In genomic region chr7:114965923-114966322, GRCm38 (mm10) we compare ENCODE assay signal across 24 mouse cellular contexts.
DNase-seq lines count a peak whose midpoint lies in the region; ATAC-seq and TF ChIP-seq lines count a peak whose summit lies in the region.
"Had no signal": no experiment of that assay in that cellular context is flagged by ENCODE, and none has a peak within 500 bp of the region (broad histone marks: within the 10 kb centered on the region; RNA-seq: fewer than 3 reads in every experiment).

No protein-coding gene starts in this region.

- H3K9ac ChIP-seq in kidney, embryonic 15.5 days = no peak overlapping the region
- H3K9ac ChIP-seq in limb, embryonic 14.5 days (ENCODE audit: low read depth, low read length, severe bottlenecking) = no peak overlapping the region
- no peak overlapping the region for H3K9ac ChIP-seq in neural tube, embryonic 13.5 days
- H3K9ac ChIP-seq: embryonic facial prominence, embryonic 13.5 days; forebrain, embryonic 12.5 days; forebrain, embryonic 15.5 days; hindbrain, embryonic 12.5 days; hindbrain, embryonic 15.5 days had no signal

- H3K27me3 ChIP-seq in kidney, embryonic 15.5 days = peaks cover 6% of the 10 kb centered on the region; the same call in 1 of the 2 replicates
- H3K27me3 ChIP-seq in limb, embryonic 14.5 days (ENCODE audit: control insufficient read depth, insufficient read depth, low read length) = no peaks in the 10 kb centered on the region
- no peaks in the 10 kb centered on the region for H3K27me3 ChIP-seq in limb, embryonic 10.5 days (ENCODE audit: low read depth, poor library complexity, severe bottlenecking)
- no peaks in the 10 kb centered on the region for H3K27me3 ChIP-seq in neural tube, embryonic 13.5 days
- H3K27me3 ChIP-seq: embryonic facial prominence, embryonic 13.5 days; hindbrain, embryonic 12.5 days; hindbrain, embryonic 15.5 days had no signal

- no peak overlapping the region for H3K27ac ChIP-seq in kidney, embryonic 15.5 days
- no peak overlapping the region for H3K27ac ChIP-seq in limb, embryonic 14.5 days (replicated peaks; ENCODE audit: low read depth, low read length)
- no peak overlapping the region for H3K27ac ChIP-seq in limb, embryonic 10.5 days
- H3K27ac ChIP-seq in neural tube, embryonic 13.5 days (replicated peaks) = no peak overlapping the region
- H3K27ac ChIP-seq: embryonic facial prominence, embryonic 10.5 days; embryonic facial prominence, embryonic 13.5 days; forebrain, embryonic 12.5 days; forebrain, embryonic 15.5 days; heart, adult 2 months; hindbrain, embryonic 12.5 days; hindbrain, embryonic 15.5 days had no signal

- no peak overlapping the region for H3K4me3 ChIP-seq in kidney, embryonic 15.5 days (replicated peaks)
- no peak overlapping the region for H3K4me3 ChIP-seq in limb, embryonic 14.5 days (replicated peaks; ENCODE audit: low read length)
- no peak overlapping the region for H3K4me3 ChIP-seq in limb, embryonic 10.5 days
- no peak overlapping the region for H3K4me3 ChIP-seq in neural tube, embryonic 13.5 days
- H3K4me3 ChIP-seq: embryonic facial prominence, embryonic 10.5 days; embryonic facial prominence, embryonic 13.5 days; erythroblast, embryonic 14.5 days; forebrain, embryonic 12.5 days; forebrain, embryonic 15.5 days; heart, adult 2 months; hindbrain, embryonic 12.5 days; hindbrain, embryonic 15.5 days had no signal

- WGBS in kidney, embryonic 15.5 days = 11% methylated on average over 2 of the region's 2 CpGs
- WGBS in limb, embryonic 14.5 days = 11% methylated on average over 2 of the region's 2 CpGs
- WGBS in limb, embryonic 10.5 days = 42% methylated on average over 2 of the region's 2 CpGs
- WGBS in neural tube, embryonic 13.5 days = 18% methylated on average over 2 of the region's 2 CpGs

- no peak overlapping the region for H3K4me2 ChIP-seq in kidney, embryonic 15.5 days
- H3K4me2 ChIP-seq in limb, embryonic 14.5 days (replicated peaks; ENCODE audit: low read depth, low read length, severe bottlenecking) = no peak overlapping the region
- H3K4me2 ChIP-seq in neural tube, embryonic 13.5 days = no peak overlapping the region
- H3K4me2 ChIP-seq: embryonic facial prominence, embryonic 13.5 days; forebrain, embryonic 12.5 days; forebrain, embryonic 15.5 days; heart, embryonic 11.5 days; hindbrain, embryonic 12.5 days; hindbrain, embryonic 15.5 days had no signal

- no peaks in the 10 kb centered on the region for H3K36me3 ChIP-seq in kidney, embryonic 15.5 days
- H3K36me3 ChIP-seq in limb, embryonic 14.5 days (ENCODE audit: control insufficient read depth, insufficient read depth, low read length) = no peaks in the 10 kb centered on the region
- no peaks in the 10 kb centered on the region for H3K36me3 ChIP-seq in limb, embryonic 10.5 days
- H3K36me3 ChIP-seq in neural tube, embryonic 13.5 days = no peaks in the 10 kb centered on the region
- H3K36me3 ChIP-seq: embryonic facial prominence, embryonic 10.5 days; embryonic facial prominence, embryonic 13.5 days; forebrain, embryonic 12.5 days; forebrain, embryonic 15.5 days; hindbrain, embryonic 12.5 days; hindbrain, embryonic 15.5 days had no signal

- ATAC-seq in kidney, embryonic 15.5 days (replicated peaks; ENCODE audit: low FRiP score) = peak; percentile 60
- ATAC-seq in limb, embryonic 14.5 days (ENCODE audit: low FRiP score, low read depth) = no peak
- 0 out of 2 replicates have a peak, but pooled peaks have one; percentile 47 for ATAC-seq in neural tube, embryonic 13.5 days (ENCODE audit: low read depth)
- ATAC-seq: CD4-positive, CD25-positive, alpha-beta regulatory T cell, adult 4 months; forebrain, embryonic 15.5 days had no signal

- TF ChIP-seq POLR2A in limb, embryonic 14.5 days (IDR thresholded peaks at IDR 0.05; ENCODE audit: borderline replicate concordance, extremely low read depth, insufficient read depth, insufficient read length) = no peak

- H3K4me1 ChIP-seq in kidney, embryonic 15.5 days = 0 out of 2 replicates have a peak, but pooled peaks cover 3% of the 10 kb centered on the region
- no peaks in the 10 kb centered on the region for H3K4me1 ChIP-seq in limb, embryonic 14.5 days (ENCODE audit: control insufficient read depth, insufficient read depth, low read length)
- H3K4me1 ChIP-seq in limb, embryonic 10.5 days = no peaks in the 10 kb centered on the region
- no peaks in the 10 kb centered on the region for H3K4me1 ChIP-seq in neural tube, embryonic 13.5 days (replicated peaks)
- H3K4me1 ChIP-seq: embryonic facial prominence, embryonic 10.5 days; embryonic facial prominence, embryonic 13.5 days; forebrain, embryonic 15.5 days; hindbrain, embryonic 12.5 days; hindbrain, embryonic 15.5 days had no signal

- no peaks in the 10 kb centered on the region for H3K9me3 ChIP-seq in kidney, embryonic 15.5 days (replicated peaks)
- H3K9me3 ChIP-seq in limb, embryonic 14.5 days (ENCODE audit: control insufficient read depth, low read length) = no peaks in the 10 kb centered on the region
- no peaks in the 10 kb centered on the region for H3K9me3 ChIP-seq in limb, embryonic 10.5 days (replicated peaks)
- no peaks in the 10 kb centered on the region for H3K9me3 ChIP-seq in neural tube, embryonic 13.5 days
- H3K9me3 ChIP-seq: embryonic facial prominence, embryonic 10.5 days; embryonic facial prominence, embryonic 13.5 days; forebrain, embryonic 12.5 days; forebrain, embryonic 15.5 days; hindbrain, embryonic 12.5 days; hindbrain, embryonic 15.5 days had no signal

- no peak for DNase-seq in kidney, postnatal 10 days
- peak; percentile 6 for DNase-seq in limb, embryonic 14.5 days (ENCODE audit: low spot score)
- DNase-seq in limb, embryonic 10.5 days (ENCODE audit: low spot score) = no peak
- DNase-seq in adrenal gland, postnatal 25 days = no peak
- DNase-seq: adrenal gland, adult 2 months; adrenal gland, postnatal 14 days; cerebellum, adult 11-12 months; cerebellum, adult 8-10 months; cerebellum, postnatal 10 days; cerebellum, postnatal 36 days; embryo, embryonic 11 days; gastrocnemius, postnatal 25 days; heart, adult 2 months had no signal
